Mouse (Mus musculus) kidney, adult 8-10 months (tissue): Measurements from ENCODE around the gene Sash1.
A peak's percentile ranks its signal among the peaks of the same experiment; 100 is the strongest.
"Not testable (repeated sequence)": the region's sequence is repeated elsewhere in the genome, so short reads cannot be mapped to it uniquely, and the experiment has no call there.

ENCODE experiments used
- DNase-seq, 2 experiments: peaks; one replicate each; pipeline ENCODE4 v3.0.0; 2022

Gene Sash1

DNA sequence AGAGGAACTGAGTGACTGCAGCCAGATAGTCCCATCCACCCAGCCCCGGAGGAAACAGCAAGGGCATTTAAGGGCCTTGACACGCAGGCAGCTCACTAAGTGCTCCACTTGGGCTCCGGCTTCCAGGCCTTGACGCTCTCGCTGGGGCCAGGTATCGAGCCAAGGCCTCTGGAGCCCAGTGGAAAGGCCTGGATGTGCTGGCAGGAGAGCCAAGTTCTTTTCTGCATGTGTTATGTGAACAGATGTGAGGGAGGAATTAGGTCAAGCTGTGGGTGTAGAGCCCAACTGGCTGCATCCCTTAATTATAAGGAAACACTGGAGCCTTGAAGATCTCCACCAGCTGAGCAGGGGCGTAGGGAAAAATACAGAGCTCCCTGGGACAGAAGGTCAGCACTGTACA lies 133.4 kb downstream of the Sash1 start:
- DNase-seq: no peak

DNA sequence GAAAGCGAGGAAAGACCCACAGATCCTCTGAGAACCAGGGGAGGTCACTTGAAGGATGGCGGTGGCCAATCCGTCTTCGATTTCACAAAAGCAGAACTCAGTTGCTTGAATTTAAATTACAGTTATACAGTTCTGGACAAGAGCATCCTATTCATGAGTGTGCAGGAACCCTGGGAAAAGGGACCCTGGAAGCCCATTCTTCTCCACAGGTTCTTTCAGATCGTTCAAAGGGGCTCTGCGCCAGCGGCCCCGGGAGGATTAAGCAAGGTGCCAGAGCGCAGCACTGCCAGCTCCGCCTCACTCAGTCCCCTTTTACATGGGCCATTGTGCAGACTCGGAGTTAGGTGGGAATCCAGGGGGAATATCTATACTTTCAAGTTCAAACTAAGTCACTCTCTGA lies 136.3 kb downstream of the Sash1 start:
- DNase-seq: no peak

GRCm38 (mm10) chr10:8747450-8748212 lies 138.2 kb downstream of the Sash1 start:
- DNase-seq: no peak

GRCm38 (mm10) chr10:8746082-8746696 lies 139.7 kb downstream of the Sash1 start:
- no peak for DNase-seq

GRCm38 (mm10) chr10:8742872-8743271 lies 143.0 kb downstream of the Sash1 start:
- peak; percentile 28 to 55 for DNase-seq

GRCm38 (mm10) chr10:8741505-8741904 lies 144.4 kb downstream of the Sash1 start:
- no peak for DNase-seq

GRCm38 (mm10) chr10:8740797-8741196 lies 145.1 kb downstream of the Sash1 start:
- DNase-seq: no peak

- DNase-seq: no peak
These were observed 156.2 kb downstream of the Sash1 start for GRCm38 (mm10) chr10:8729387-8730337.

DNA sequence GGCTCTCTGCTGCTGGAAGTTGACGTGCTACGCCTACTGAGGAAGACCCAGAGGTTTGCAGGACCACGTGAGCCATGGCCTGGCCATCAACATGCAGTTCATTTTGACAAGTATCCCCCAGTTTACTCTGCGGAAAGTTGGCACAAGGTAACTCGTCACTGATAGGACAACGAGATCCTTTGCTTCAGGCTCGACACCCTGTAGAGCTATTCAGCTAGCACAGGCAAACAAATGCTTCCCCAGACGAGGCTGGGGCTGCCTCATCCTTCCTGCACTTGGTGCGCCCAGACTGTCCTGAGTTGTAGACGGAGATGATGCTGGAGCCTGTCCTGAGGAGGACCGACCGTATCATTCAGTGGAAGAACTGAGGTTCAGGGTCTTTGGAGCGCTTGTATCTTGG lies 166.5 kb downstream of the Sash1 start:
- no peak for DNase-seq

GRCm38 (mm10) chr10:8718831-8719230 lies 167.0 kb downstream of the Sash1 start:
- DNase-seq: no peak

- no peak for DNase-seq
These were observed 168.7 kb downstream of the Sash1 start for GRCm38 (mm10) chr10:8717171-8717570.

- peak; percentile 42 to 74 for DNase-seq
These were observed 170.1 kb downstream of the Sash1 start for GRCm38 (mm10) chr10:8715679-8716284.

GRCm38 (mm10) chr10:8696636-8697035 lies 189.2 kb downstream of the Sash1 start:
- DNase-seq: not testable (repeated sequence)

DNA sequence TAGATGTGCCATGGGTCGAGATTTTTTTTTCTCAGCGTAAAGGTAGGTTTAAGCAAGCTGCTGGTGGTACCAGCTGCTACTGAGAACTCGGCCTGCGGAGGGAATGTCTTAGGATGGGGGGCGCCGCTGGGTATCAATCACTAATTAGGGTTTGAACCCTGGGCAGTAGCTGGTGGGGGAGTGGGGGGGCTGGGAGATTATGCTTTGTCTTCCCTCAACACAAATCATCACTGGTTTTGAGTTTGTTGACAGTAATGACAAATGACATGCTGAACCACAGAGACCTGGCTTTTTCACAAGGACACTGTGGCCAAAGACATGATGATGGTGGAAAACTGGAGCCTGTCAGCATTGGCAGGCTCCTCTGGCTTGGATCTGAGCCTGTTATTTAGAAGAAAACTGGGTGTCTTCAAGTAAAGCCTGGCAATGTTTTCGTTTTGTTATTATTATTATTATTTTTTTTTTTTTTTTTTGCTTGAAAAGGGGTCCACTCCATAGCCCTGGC lies 191.8 kb downstream of the Sash1 start:
- no peak for DNase-seq

DNA sequence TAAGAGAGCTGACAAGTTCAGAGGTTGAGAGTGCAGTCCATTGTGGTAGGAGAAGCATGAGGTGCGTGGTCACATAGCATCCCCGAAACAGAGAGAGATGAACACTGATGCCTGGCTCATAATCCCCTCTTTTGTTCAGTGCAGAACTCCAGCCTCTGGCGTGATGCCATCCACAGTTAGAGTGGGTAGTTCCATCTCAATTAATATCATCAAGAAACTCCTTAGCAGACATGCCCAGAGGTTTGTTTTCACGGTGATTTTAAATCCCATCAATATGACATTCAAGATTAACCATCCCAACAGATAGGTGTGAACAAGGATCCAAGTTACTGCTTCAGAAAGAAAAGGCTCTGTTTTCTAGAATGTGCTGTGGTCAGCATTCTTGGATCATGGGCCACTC lies 192.3 kb downstream of the Sash1 start:
- no peak for DNase-seq

GRCm38 (mm10) chr10:8692531-8692930 lies 193.3 kb downstream of the Sash1 start:
- no peak for DNase-seq

- DNase-seq: no peak
These were observed 199.7 kb downstream of the Sash1 start for GRCm38 (mm10) chr10:8686219-8686618.

DNA sequence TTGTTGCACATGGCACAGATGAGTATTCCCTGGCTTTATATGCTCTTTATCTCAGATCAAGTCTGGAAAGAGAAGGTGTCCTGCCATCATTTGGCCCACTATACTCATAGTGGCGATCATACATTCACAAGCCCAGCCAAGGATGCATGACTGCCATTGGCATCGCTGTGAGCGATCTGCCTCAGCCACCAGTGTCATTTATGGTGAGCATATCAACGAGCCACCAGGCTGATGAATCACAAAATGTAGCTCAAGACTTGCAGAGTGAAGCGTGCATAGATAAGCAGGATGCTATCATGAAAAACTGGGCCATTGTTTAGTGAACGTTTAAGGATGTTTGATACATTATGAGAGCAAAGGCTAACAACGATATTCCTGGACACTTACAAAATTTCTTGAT lies 200.6 kb downstream of the Sash1 start:
- DNase-seq: no peak

DNA sequence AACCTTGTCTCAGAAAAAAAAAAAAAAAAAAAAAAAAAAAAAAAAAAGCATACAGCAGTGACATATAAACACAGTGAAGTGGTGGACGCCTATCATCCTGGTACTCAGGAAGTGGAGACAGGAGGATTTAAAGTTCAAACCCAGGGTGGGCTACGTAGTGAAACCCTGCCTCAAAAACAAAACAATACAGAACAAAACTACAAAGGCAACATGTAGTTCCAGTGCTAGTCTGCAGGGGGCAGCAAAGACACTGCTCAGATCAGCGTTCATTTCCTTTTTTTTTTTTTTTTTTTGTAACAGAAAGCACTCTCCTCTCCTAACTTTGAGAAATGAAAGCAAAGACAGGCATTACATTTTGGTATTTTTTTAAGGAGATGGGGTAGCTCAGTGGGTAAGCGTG lies 203.0 kb downstream of the Sash1 start:
- DNase-seq: peak; percentile 7 to 40

- no peak for DNase-seq
These were observed 203.5 kb downstream of the Sash1 start for GRCm38 (mm10) chr10:8682341-8682740.

- DNase-seq: no peak
These were observed 209.1 kb downstream of the Sash1 start for GRCm38 (mm10) chr10:8676722-8677121.
